Mouse (Mus musculus): ENCODE data around the gene Smpd4. TPM values are rescaled to one million over a fixed set of nuclear protein-coding genes. Genes with fewer than 3 reads are reported as not detected.

Smpd4 gene
- polyA plus RNA-seq, 1 experiment = 134 TPM

DNA sequence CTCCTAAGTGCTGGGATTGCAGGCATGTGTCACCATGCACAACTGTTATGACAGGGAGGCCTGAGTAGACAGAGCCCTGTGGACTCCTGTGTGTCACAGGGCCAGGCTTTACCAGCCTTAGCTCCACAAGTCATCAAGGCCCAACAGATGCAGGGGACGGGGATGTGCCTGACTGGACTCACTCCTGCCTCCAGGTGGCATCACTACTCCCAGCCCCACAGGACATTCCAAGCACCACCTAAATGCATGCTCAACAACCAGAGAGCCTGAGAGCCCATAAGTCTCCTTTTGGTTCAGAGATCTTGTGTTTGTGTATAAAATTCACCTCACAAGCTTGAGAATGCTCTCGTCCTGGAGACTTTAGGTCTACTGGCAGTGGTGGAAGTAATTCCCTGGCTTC lies 18.5 kb downstream of the Smpd4 start:
- Histone ChIP-seq H3K27me3 (ENCODE audit: control insufficient read depth, insufficient read depth, low read length) (no peaks in the 10 kb centered on the region), H3K4me1 (replicated peaks; ENCODE audit: control insufficient read depth, insufficient read depth, low read length) (no peaks in the 10 kb centered on the region), H3K36me3 (ENCODE audit: control insufficient read depth, insufficient read depth, low read length) (peaks cover 22% of the 10 kb centered on the region), H3K27ac (ENCODE audit: control insufficient read depth, insufficient read depth, low read length) (no peak overlapping the region), H3K4me3 (ENCODE audit: control insufficient read depth, insufficient read depth, low read length) (no peak overlapping the region)
- TF ChIP-seq POLR2A (IDR thresholded peaks at IDR 0.05; ENCODE audit: control insufficient read depth, extremely low read depth, insufficient read depth, low read length, poor library complexity) = no peak
- TF ChIP-seq CTCF (IDR thresholded peaks at IDR 0.05; ENCODE audit: borderline replicate concordance, control insufficient read depth, extremely low read depth, insufficient read depth, low read length, poor library complexity) = no peak
- no peak for DNase-seq
- 94% methylated on average over 2 of the region's 2 CpGs for WGBS

DNA sequence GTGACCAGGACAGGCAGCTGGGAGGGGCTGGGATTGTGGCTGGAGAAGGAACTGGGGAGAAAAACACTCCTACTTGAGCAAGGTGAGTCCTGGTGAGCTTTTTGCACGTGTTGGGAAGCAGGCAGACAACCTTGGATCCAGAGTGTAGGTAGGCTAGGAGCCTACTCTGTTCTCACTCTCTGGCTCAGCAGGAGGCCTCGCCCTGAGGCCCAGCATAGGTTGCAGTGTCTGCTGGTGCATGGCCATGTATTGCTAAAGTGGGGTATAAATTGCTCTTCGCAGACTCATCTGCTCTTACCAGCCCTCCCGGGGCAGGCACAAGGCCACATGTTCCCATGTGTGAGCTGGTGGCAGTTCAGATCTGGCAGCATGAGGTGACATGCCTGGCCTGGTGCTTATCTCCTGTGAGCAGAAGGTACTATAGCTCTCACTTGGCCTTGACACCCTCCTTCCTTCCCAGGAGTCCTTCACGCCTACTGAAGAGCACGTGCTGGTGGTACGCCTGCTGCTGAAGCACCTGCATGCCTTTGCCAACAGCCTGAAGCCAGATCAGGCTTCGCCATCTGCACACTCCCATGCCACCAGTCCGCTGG lies 19.0 kb downstream of the Smpd4 start:
- H3K27me3 ChIP-seq (ENCODE audit: control insufficient read depth, insufficient read depth, low read length) = no peaks in the 10 kb centered on the region
- no peaks in the 10 kb centered on the region for H3K4me1 ChIP-seq (replicated peaks; ENCODE audit: control insufficient read depth, insufficient read depth, low read length)
- H3K4me3 ChIP-seq (ENCODE audit: control insufficient read depth, insufficient read depth, low read length) = no peak overlapping the region
- peaks cover 22% of the 10 kb centered on the region for H3K36me3 ChIP-seq (ENCODE audit: control insufficient read depth, insufficient read depth, low read length)
- TF ChIP-seq CTCF (IDR thresholded peaks at IDR 0.05; ENCODE audit: borderline replicate concordance, control insufficient read depth, extremely low read depth, insufficient read depth, low read length, poor library complexity) = no peak
- TF ChIP-seq POLR2A (IDR thresholded peaks at IDR 0.05; ENCODE audit: control insufficient read depth, extremely low read depth, insufficient read depth, low read length, poor library complexity) = no peak
- no peak overlapping the region for H3K27ac ChIP-seq (ENCODE audit: control insufficient read depth, insufficient read depth, low read length)
- DNase-seq = no peak
- WGBS = 96% methylated on average over 9 of the region's 9 CpGs

DNA sequence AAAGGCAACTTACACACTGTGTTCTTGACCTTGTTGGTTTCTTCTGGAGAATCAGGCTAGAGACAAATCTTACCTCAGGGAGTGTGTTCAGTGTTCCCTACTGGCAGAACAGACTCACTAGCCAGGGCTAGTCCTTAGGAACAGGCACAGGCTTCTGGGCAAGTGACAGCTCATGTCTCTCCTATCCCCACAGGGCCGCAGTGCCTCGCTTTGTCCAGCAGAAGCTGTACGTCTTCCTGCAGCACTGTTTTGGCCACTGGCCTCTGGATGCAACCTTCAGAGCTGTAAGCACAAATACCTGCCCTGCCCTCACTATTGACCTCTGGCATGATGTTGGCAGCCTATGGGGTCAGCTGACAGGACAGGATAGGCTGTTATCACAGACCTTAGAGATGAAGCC lies 19.9 kb downstream of the Smpd4 start:
- no peak for TF ChIP-seq CTCF (IDR thresholded peaks at IDR 0.05; ENCODE audit: borderline replicate concordance, control insufficient read depth, extremely low read depth, insufficient read depth, low read length, poor library complexity)
- TF ChIP-seq POLR2A (IDR thresholded peaks at IDR 0.05; ENCODE audit: control insufficient read depth, extremely low read depth, insufficient read depth, low read length, poor library complexity) = no peak
- no peak overlapping the region for H3K27ac ChIP-seq (ENCODE audit: control insufficient read depth, insufficient read depth, low read length)
- H3K4me3 ChIP-seq (ENCODE audit: control insufficient read depth, insufficient read depth, low read length) = no peak overlapping the region
- no peak for DNase-seq
- no peaks in the 10 kb centered on the region for H3K4me1 ChIP-seq (replicated peaks; ENCODE audit: control insufficient read depth, insufficient read depth, low read length)
- 98% methylated on average over 3 of the region's 3 CpGs for WGBS
- H3K36me3 ChIP-seq (ENCODE audit: control insufficient read depth, insufficient read depth, low read length) = peaks cover 20% of the 10 kb centered on the region; the same call in 1 of the 2 replicates
- no peaks in the 10 kb centered on the region for H3K27me3 ChIP-seq (ENCODE audit: control insufficient read depth, insufficient read depth, low read length)

DNA sequence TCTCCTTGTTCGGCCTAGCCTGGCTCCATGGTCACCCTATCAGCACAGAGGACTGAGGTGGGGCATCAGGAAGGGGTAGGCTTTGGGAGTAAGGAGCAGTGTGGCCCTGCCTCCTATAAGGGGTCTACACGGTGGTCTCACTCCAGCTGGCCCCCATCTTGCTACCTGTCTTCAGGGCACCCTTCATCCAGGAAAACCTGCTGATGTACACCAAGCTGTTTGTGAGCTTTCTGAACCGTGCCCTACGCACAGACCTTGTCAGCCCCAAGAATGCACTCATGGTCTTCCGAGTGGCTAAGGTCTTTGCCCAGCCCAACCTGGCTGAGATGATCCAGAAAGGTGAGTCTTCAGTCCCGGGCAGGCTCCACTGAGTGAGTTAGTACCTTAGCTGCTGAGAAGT lies 20.8 kb downstream of the Smpd4 start:
- Histone ChIP-seq H3K4me3 (ENCODE audit: control insufficient read depth, insufficient read depth, low read length) (no peak overlapping the region), H3K36me3 (ENCODE audit: control insufficient read depth, insufficient read depth, low read length) (peaks cover 20% of the 10 kb centered on the region; the same call in 1 of the 2 replicates), H3K27me3 (ENCODE audit: control insufficient read depth, insufficient read depth, low read length) (no peaks in the 10 kb centered on the region), H3K27ac (ENCODE audit: control insufficient read depth, insufficient read depth, low read length) (no peak overlapping the region), H3K4me1 (replicated peaks; ENCODE audit: control insufficient read depth, insufficient read depth, low read length) (no peaks in the 10 kb centered on the region)
- TF ChIP-seq CTCF (IDR thresholded peaks at IDR 0.05; ENCODE audit: borderline replicate concordance, control insufficient read depth, extremely low read depth, insufficient read depth, low read length, poor library complexity) (no peak), POLR2A (IDR thresholded peaks at IDR 0.05; ENCODE audit: control insufficient read depth, extremely low read depth, insufficient read depth, low read length, poor library complexity) (no peak)
- over 99% methylated on average over 6 of the region's 6 CpGs for WGBS
- DNase-seq = no peak

DNA sequence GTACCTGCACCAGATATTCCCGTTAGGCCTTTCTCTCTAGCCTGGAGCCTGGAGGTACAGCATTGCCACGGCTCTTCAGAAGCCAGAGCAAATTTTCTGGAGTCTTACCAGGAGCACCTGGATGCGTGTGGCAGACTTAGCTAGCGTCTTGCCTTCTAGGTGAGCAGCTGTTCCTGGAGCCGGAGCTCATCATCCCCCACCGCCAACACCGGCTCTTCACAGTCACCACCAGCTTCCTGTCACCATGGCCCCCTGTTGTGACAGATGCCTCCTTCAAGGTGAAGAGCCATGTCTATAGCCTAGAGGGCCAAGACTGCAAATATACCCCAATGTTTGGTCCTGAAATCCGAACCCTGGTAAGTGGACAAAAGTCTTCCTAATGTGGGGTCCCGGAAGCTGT lies 21.6 kb downstream of the Smpd4 start:
- no peak overlapping the region for H3K4me3 ChIP-seq (ENCODE audit: control insufficient read depth, insufficient read depth, low read length)
- TF ChIP-seq CTCF (IDR thresholded peaks at IDR 0.05; ENCODE audit: borderline replicate concordance, control insufficient read depth, extremely low read depth, insufficient read depth, low read length, poor library complexity) = no peak
- H3K36me3 ChIP-seq (ENCODE audit: control insufficient read depth, insufficient read depth, low read length) = peaks cover 20% of the 10 kb centered on the region; the same call in 1 of the 2 replicates
- H3K4me1 ChIP-seq (replicated peaks; ENCODE audit: control insufficient read depth, insufficient read depth, low read length) = no peaks in the 10 kb centered on the region
- 97% methylated on average over 9 of the region's 9 CpGs for WGBS
- no peak overlapping the region for H3K27ac ChIP-seq (ENCODE audit: control insufficient read depth, insufficient read depth, low read length)
- H3K27me3 ChIP-seq (ENCODE audit: control insufficient read depth, insufficient read depth, low read length) = no peaks in the 10 kb centered on the region
- no peak for DNase-seq

DNA sequence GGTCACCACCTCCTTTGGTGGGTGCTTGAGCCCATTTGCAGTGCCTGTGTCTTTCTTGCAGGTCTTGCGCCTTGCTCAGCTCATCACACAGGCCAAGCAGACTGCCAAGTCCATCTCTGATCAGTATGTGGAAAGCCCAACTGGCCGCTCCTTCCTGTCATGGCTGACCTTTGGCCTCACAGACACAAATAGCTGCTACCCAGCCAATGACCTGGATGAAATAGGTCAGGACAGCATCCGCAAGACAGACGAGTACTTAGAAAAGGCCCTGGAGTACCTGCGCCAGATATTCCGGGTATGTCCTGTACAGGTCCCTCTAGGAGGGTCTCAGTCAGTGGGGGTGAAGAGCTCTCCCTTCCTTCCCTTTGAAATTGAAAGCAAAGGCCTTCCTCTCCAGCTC lies 22.1 kb downstream of the Smpd4 start:
- no peaks in the 10 kb centered on the region for H3K27me3 ChIP-seq (ENCODE audit: control insufficient read depth, insufficient read depth, low read length)

DNA sequence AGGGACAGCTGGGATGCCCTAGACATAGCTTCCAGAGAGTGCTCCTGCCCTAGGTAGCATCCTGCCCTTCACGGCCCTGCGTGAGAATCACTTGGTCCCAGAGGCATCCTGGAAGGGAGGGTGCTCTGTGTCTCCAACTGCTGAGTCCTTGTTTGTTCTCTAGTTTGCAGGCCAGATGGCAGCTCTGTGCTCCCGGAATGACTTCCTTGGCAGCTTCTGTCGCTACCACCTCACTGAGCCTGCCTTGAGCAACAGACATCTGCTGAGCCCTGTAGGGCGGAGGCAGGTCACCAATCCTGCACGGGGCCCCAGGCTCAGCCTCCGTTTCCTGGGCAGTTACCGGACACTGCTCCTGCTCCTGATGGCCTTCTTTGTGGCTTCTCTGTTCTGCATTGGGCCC lies 23.2 kb downstream of the Smpd4 start:
- TF ChIP-seq CTCF (IDR thresholded peaks at IDR 0.05; ENCODE audit: borderline replicate concordance, control insufficient read depth, extremely low read depth, insufficient read depth, low read length, poor library complexity) (no peak), POLR2A (IDR thresholded peaks at IDR 0.05; ENCODE audit: control insufficient read depth, extremely low read depth, insufficient read depth, low read length, poor library complexity) (no peak)
- Histone ChIP-seq H3K27ac (ENCODE audit: control insufficient read depth, insufficient read depth, low read length) (no peak overlapping the region), H3K4me1 (replicated peaks; ENCODE audit: control insufficient read depth, insufficient read depth, low read length) (peaks cover 12% of the 10 kb centered on the region), H3K27me3 (ENCODE audit: control insufficient read depth, insufficient read depth, low read length) (no peaks in the 10 kb centered on the region), H3K36me3 (ENCODE audit: control insufficient read depth, insufficient read depth, low read length) (peaks cover 20% of the 10 kb centered on the region; the same call in 1 of the 2 replicates), H3K4me3 (ENCODE audit: control insufficient read depth, insufficient read depth, low read length) (no peak overlapping the region)
- WGBS = 97% methylated on average over 8 of the region's 8 CpGs
- no peak for DNase-seq

More for the DNA sequence above, 22.1 kb downstream of the Smpd4 start:
- no peak for DNase-seq
- H3K27ac ChIP-seq (ENCODE audit: control insufficient read depth, insufficient read depth, low read length) = no peak overlapping the region
- no peak for TF ChIP-seq CTCF (IDR thresholded peaks at IDR 0.05; ENCODE audit: borderline replicate concordance, control insufficient read depth, extremely low read depth, insufficient read depth, low read length, poor library complexity)
- TF ChIP-seq POLR2A (IDR thresholded peaks at IDR 0.05; ENCODE audit: control insufficient read depth, extremely low read depth, insufficient read depth, low read length, poor library complexity) = no peak
- peaks cover 3% of the 10 kb centered on the region for H3K4me1 ChIP-seq (replicated peaks; ENCODE audit: control insufficient read depth, insufficient read depth, low read length)
- H3K4me3 ChIP-seq (ENCODE audit: control insufficient read depth, insufficient read depth, low read length) = no peak overlapping the region
- peaks cover 20% of the 10 kb centered on the region; the same call in 1 of the 2 replicates for H3K36me3 ChIP-seq (ENCODE audit: control insufficient read depth, insufficient read depth, low read length)
- WGBS = 97% methylated on average over 6 of the region's 6 CpGs

All from thymus, adult 2 months (tissue).